ENCODE assay signal across 8 mouse cellular contexts in genomic region chr10:77509403-77510187, GRCm38 (mm10). TPM values are rescaled to one million over a fixed set of nuclear protein-coding genes. Genes with fewer than 3 reads are reported as not detected.
DNase-seq lines count a peak whose midpoint lies in the region; ATAC-seq and TF ChIP-seq lines count a peak whose summit lies in the region.

No protein-coding gene starts in this region.

- H3K9ac ChIP-seq in forebrain, embryonic 15.5 days (replicated peaks), result no peak overlapping the region

- no peak overlapping the region for H3K4me2 ChIP-seq in forebrain, embryonic 15.5 days (replicated peaks)

- ATAC-seq in G1E (ENCODE audit: extremely low read depth, insufficient number of reproducible peaks, low FRiP score, poor library complexity, severe bottlenecking), result peak; percentile 61
- peak; percentile 85 for ATAC-seq in forebrain, embryonic 15.5 days (replicated peaks)

- TF ChIP-seq CTCF in G1E (IDR thresholded peaks at IDR 0.05; ENCODE audit: low read depth, low read length), result peak; percentile 91
- TF ChIP-seq CTCF in layer of hippocampus, adult 2 months (conservative IDR thresholded peaks at IDR 0.05), result peak; percentile 95

- H3K4me3 ChIP-seq in G1E (ENCODE audit: low read depth, low read length), result peak overlapping the region; percentile 24; the same call in 1 of the 2 replicates
- H3K4me3 ChIP-seq in forebrain, embryonic 15.5 days, result no peak overlapping the region
- H3K4me3 ChIP-seq in layer of hippocampus, adult 2 months, result no peak overlapping the region

- no peaks in the 10 kb centered on the region for H3K27me3 ChIP-seq in G1E (ENCODE audit: insufficient read depth, low read length)
- H3K27me3 ChIP-seq in forebrain, embryonic 15.5 days, result no peaks in the 10 kb centered on the region

- H3K9me3 ChIP-seq in G1E (replicated peaks), result no peaks in the 10 kb centered on the region
- H3K9me3 ChIP-seq in forebrain, embryonic 15.5 days, result no peaks in the 10 kb centered on the region

- no peak overlapping the region for H3K27ac ChIP-seq in forebrain, embryonic 15.5 days (replicated peaks)
- H3K27ac ChIP-seq in layer of hippocampus, adult 2 months, result peak overlapping the region; percentile 46; the same call in 1 of the 2 replicates

- WGBS in forebrain, embryonic 15.5 days, result 45% methylated on average over 12 of the region's 12 CpGs

- peaks cover 99% of the 10 kb centered on the region for H3K36me3 ChIP-seq in G1E (replicated peaks)
- H3K36me3 ChIP-seq in forebrain, embryonic 15.5 days, result peaks cover 34% of the 10 kb centered on the region

- DNase-seq in G1E (ENCODE audit: low spot score), result peak; percentile 86
- DNase-seq in cerebellum, adult 18-20 months, result peak; percentile 91 to 93
- DNase-seq in heart, postnatal 4 days, result peak; percentile 96
- DNase-seq in layer of hippocampus, adult 2 months (ENCODE audit: low spot score in 2 of 2), result peak; percentile 74 to 88
- peak; percentile 93 for DNase-seq in lung, postnatal 10 days
- peak; percentile 53 for DNase-seq in retina, adult 2 months (ENCODE audit: low read depth, low spot score)
- peak; percentile 94 for DNase-seq in thymus, postnatal 4 days

- peaks cover 66% of the 10 kb centered on the region for H3K4me1 ChIP-seq in G1E (ENCODE audit: insufficient read depth, low read depth, low read length)
- H3K4me1 ChIP-seq in forebrain, embryonic 15.5 days, result peaks cover 7% of the 10 kb centered on the region

RNA-seq across cellular contexts. Expression of gene Fam207a, which starts 6.0 kb away (rescaled TPM):
- total RNA-seq in G1E (2014; fragmentation: Nextera tagmentation) (13.0 and 14.5 TPM in 2 replicates), G1E (2017) (31.1 and 39.4 TPM in 2 replicates)
- 122 and 191 TPM in 2 replicates for polyA plus RNA-seq in G1E (2012)
- polyA plus RNA-seq in forebrain, embryonic 15.5 days (2015; fragmentation: Nextera tagmentation; extraction: Ambion mirVana), result 43.0 and 44.2 TPM in 2 replicates
- total RNA-seq in heart, postnatal 4 days (2021), result 10 to 100 TPM; 12.6 to 13.2 TPM
- 10 to 100 TPM; 32.8 to 35.2 TPM for total RNA-seq in layer of hippocampus, adult 2 months (2021)

RNA-seq across cellular contexts. Expression of gene Itgb2, which starts 20.5 kb away (rescaled TPM):
- total RNA-seq in G1E (2014; fragmentation: Nextera tagmentation) (39.6 and 51.8 TPM in 2 replicates), G1E (2017) (49.1 and 49.2 TPM in 2 replicates)
- 8.5 and 20.0 TPM in 2 replicates for polyA plus RNA-seq in G1E (2012)
- 0.65 and 0.87 TPM in 2 replicates for polyA plus RNA-seq in forebrain, embryonic 15.5 days (2015; fragmentation: Nextera tagmentation; extraction: Ambion mirVana)
- total RNA-seq in heart, postnatal 4 days (2021), result 1 to 10 TPM; 2.0 to 2.5 TPM
- total RNA-seq in layer of hippocampus, adult 2 months (2021), result 1 to 10 TPM; 3.3 to 4.6 TPM

Comparison
In these comparisons a context has a peak if more than half of its experiments do, and no peak if none do; other contexts are left out.
1. RNA of gene Itgb2, which starts 20.5 kb away (total RNA-seq): 39.6 to 51.8 TPM in G1E; 3.3 to 4.6 TPM in layer of hippocampus, adult 2 months and 2.0 to 2.5 TPM in heart, postnatal 4 days; every median in the first group is over 4 times any median in the second.
2. Peak in every context shown above with its lines, with median percentiles within 50 percentile points of each other: DNase-seq.